Mouse (Mus musculus): ENCODE measurements around the gene Syne3. TPM values are rescaled to one million over a fixed set of nuclear protein-coding genes. Genes with fewer than 3 reads are reported as not detected.
A peak's percentile ranks its signal among the peaks of the same experiment; 100 is the strongest.

Gene Syne3
- polyA plus RNA-seq, 1 experiment from 2014 or later, result 0.29 TPM

DNA sequence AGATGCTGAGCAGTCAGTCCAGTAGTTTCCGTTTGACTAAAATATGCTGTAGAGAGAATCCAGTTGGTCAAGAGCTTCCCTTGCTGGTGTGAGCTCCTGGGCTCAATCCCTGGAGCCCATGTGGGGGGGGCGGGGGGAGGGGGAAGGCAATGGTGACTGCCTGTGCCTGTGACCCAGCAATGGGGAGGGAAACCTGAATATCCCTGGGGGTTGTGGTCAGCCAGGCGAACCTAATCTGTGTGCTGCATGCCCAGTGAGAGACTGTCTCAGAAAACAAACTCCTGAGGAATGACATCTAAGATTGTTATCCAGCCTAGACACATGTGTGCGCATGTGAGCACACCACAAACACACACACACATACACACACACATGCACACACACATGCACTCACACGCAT lies 100.6 kb downstream of the Syne3 start:
- H3K36me3 ChIP-seq (ENCODE audit: insufficient read depth), result no peaks in the 10 kb centered on the region
- no peaks in the 10 kb centered on the region for H3K9me3 ChIP-seq (ENCODE audit: low read depth, low read length)
- H3K27ac ChIP-seq (ENCODE audit: low read depth), result no peak overlapping the region
- no peak overlapping the region for H3K4me3 ChIP-seq (ENCODE audit: low read depth, low read length)
- H3K27me3 ChIP-seq (ENCODE audit: insufficient read depth, low read length), result no peaks in the 10 kb centered on the region
- ATAC-seq (ENCODE audit: insufficient read depth) (no peak), DNase-seq (no peak)
- no peak overlapping the region for H3K9ac ChIP-seq
- TF ChIP-seq CTCF (IDR thresholded peaks at IDR 0.05; ENCODE audit: low read depth), result no peak
- H3K4me2 ChIP-seq, result no peak overlapping the region
- WGBS, result 56% methylated on average over 5 of the region's 5 CpGs
- 0 out of 2 replicates have a peak, but pooled peaks cover 5% of the 10 kb centered on the region for H3K4me1 ChIP-seq (ENCODE audit: insufficient read depth)

DNA sequence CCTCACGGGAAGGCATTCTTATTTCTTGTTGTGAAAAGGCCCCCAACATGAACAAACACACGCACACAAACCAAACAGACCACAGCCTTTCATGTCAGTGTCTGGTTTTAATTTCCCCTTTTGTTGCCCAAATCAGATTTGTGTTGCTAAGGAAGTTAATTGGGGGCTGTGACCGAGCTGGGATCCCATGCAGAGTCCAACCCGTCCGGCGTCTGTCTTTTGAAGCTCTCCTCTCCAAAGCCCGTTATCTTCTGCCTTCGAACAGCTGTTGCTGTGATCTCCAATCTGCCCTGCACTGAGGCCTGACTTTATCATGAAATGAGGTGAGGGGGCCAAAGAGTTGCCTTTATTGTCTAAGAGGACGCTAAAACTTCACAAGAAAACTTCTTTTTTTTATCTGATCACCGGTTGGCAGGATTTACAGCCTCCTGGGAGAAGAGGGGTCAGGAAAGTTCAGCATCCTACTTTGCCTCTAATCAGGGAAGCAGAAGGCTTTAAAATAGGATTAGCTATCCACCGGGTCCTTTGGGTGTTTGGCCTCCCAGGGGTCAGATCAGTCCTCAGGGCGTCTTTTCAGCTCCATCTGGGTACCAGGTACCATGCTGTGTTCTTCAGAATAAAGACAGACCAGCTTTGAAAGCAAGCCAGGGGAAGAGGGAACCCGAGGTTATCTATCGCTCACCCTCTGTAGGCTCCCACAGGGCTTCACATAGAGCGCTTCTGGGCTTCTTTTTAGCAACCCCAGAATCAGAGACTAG lies 101.4 kb downstream of the Syne3 start:
- no peak for ATAC-seq (ENCODE audit: insufficient read depth)
- no peaks in the 10 kb centered on the region for H3K27me3 ChIP-seq (ENCODE audit: insufficient read depth, low read length)
- DNase-seq, result no peak
- 0 out of 2 replicates have a peak, but pooled peaks cover 5% of the 10 kb centered on the region for H3K4me1 ChIP-seq (ENCODE audit: insufficient read depth)
- no peak for TF ChIP-seq CTCF (IDR thresholded peaks at IDR 0.05; ENCODE audit: low read depth)
- H3K9ac ChIP-seq, result no peak overlapping the region
- no peak overlapping the region for H3K27ac ChIP-seq (ENCODE audit: low read depth)
- no peak overlapping the region for H3K4me2 ChIP-seq
- no peaks in the 10 kb centered on the region for H3K36me3 ChIP-seq (ENCODE audit: insufficient read depth)
- WGBS, result 17% methylated on average over 15 of the region's 15 CpGs
- no peak overlapping the region for H3K4me3 ChIP-seq (ENCODE audit: low read depth, low read length)
- no peaks in the 10 kb centered on the region for H3K9me3 ChIP-seq (ENCODE audit: low read depth, low read length)

DNA sequence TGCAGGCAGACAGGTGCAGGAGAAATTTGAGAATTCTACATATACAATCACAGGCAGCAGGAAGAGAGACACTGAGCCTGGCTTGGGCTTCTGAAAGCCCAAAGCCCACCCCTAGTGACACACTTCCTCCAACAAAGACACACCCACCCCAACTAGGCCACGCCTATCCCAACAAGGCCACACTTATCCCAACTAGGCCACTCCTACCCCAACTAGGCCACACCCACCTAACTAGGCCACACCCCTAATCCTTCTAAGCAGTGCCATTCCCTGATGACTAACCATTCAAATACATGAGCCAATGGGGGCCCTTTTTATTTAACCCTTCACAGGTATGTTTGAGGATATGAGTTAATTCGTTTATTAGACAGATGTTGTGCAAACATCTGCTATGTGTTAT lies 102.5 kb downstream of the Syne3 start:
- H3K9me3 ChIP-seq (ENCODE audit: low read depth, low read length), result no peaks in the 10 kb centered on the region

DNA sequence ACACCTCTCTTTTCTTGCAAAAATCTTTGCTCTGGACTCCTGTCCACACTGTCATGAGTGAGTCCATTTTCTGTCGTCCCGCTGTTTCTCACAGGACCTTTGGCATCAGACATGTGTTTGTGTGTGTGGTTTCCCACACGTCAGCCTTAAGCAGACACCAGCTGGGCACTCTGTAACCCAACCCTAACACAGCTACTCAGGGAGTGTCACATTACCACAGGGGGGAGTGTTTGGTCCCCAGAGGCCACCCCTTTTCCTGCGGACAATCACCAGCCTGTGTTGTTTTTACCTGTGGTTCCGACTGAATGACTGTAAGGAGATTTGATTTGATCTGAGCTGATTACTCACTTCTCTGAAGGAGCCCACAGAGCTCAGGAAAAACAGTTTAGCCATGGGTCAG lies 105.5 kb downstream of the Syne3 start:
- no peaks in the 10 kb centered on the region for H3K36me3 ChIP-seq (ENCODE audit: insufficient read depth)
- peak; percentile 64 for ATAC-seq (ENCODE audit: insufficient read depth)
- peak; percentile 31 for DNase-seq

More for the DNA sequence above, 102.5 kb downstream of the Syne3 start:
- H3K9ac ChIP-seq, result no peak overlapping the region
- H3K36me3 ChIP-seq (ENCODE audit: insufficient read depth), result no peaks in the 10 kb centered on the region
- no peak for TF ChIP-seq CTCF (IDR thresholded peaks at IDR 0.05; ENCODE audit: low read depth)
- 89% methylated on average over 2 of the region's 2 CpGs for WGBS
- H3K4me3 ChIP-seq (ENCODE audit: low read depth, low read length), result no peak overlapping the region
- no peaks in the 10 kb centered on the region for H3K27me3 ChIP-seq (ENCODE audit: insufficient read depth, low read length)
- H3K27ac ChIP-seq (ENCODE audit: low read depth), result no peak overlapping the region
- DNase-seq (no peak), ATAC-seq (ENCODE audit: insufficient read depth) (no peak)
- 0 out of 2 replicates have a peak, but pooled peaks cover 5% of the 10 kb centered on the region for H3K4me1 ChIP-seq (ENCODE audit: insufficient read depth)
- H3K4me2 ChIP-seq, result no peak overlapping the region

DNA sequence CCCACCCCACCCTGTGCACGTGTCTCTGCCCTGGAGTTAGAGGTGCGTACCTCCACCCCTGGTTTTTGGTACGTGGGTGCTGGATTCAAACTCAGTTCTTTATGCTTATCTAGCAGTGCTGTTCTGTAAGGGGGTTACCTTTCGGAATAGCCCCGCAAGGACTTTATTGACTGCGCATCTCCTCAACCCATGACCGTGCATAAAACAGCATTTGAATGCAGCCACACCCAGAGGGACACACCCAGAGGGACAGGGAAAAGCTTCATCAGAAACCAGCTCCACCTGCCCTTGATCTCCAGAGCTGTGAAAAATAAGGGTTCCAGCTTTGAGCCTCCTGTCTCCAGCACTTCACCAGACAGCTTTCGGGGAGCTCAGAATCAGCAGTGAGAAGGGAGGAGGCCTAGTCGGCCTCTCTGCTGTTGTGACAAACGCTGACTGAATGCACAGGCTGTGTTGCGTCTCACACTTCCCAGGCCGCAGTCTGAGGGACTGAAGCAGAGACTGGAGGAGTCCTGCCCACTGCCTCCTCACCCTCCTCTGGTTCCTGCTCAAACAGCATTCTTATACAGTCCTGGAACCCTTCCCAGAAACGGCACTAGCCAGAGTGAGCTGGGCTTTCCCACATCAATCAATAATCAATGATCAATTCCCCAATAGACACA lies 107.1 kb downstream of the Syne3 start:
- H3K9me3 ChIP-seq (ENCODE audit: low read depth, low read length), result no peaks in the 10 kb centered on the region
- H3K4me3 ChIP-seq (ENCODE audit: low read depth, low read length), result no peak overlapping the region
- DNase-seq (no peak), ATAC-seq (ENCODE audit: insufficient read depth) (no peak)
- no peak for TF ChIP-seq CTCF (IDR thresholded peaks at IDR 0.05; ENCODE audit: low read depth)
- H3K4me1 ChIP-seq (ENCODE audit: insufficient read depth), result no peaks in the 10 kb centered on the region; the same call in 1 of the 2 replicates
- H3K36me3 ChIP-seq (ENCODE audit: insufficient read depth), result no peaks in the 10 kb centered on the region
- no peak overlapping the region for H3K27ac ChIP-seq (ENCODE audit: low read depth)
- H3K4me2 ChIP-seq, result no peak overlapping the region
- no peak overlapping the region for H3K9ac ChIP-seq
- no peaks in the 10 kb centered on the region for H3K27me3 ChIP-seq (ENCODE audit: insufficient read depth, low read length)
- WGBS, result 70% methylated on average over 13 of the region's 13 CpGs

More for the DNA sequence above, 105.5 kb downstream of the Syne3 start:
- no peak overlapping the region for H3K27ac ChIP-seq (ENCODE audit: low read depth)
- H3K4me3 ChIP-seq (ENCODE audit: low read depth, low read length), result no peak overlapping the region
- H3K9ac ChIP-seq, result no peak overlapping the region
- H3K4me2 ChIP-seq, result no peak overlapping the region
- no peaks in the 10 kb centered on the region for H3K27me3 ChIP-seq (ENCODE audit: insufficient read depth, low read length)
- H3K4me1 ChIP-seq (ENCODE audit: insufficient read depth), result peaks cover 5% of the 10 kb centered on the region; the same call in 1 of the 2 replicates
- no peaks in the 10 kb centered on the region for H3K9me3 ChIP-seq (ENCODE audit: low read depth, low read length)
- 7% methylated on average over 5 of the region's 5 CpGs for WGBS
- TF ChIP-seq CTCF (IDR thresholded peaks at IDR 0.05; ENCODE audit: low read depth), result no peak

DNA sequence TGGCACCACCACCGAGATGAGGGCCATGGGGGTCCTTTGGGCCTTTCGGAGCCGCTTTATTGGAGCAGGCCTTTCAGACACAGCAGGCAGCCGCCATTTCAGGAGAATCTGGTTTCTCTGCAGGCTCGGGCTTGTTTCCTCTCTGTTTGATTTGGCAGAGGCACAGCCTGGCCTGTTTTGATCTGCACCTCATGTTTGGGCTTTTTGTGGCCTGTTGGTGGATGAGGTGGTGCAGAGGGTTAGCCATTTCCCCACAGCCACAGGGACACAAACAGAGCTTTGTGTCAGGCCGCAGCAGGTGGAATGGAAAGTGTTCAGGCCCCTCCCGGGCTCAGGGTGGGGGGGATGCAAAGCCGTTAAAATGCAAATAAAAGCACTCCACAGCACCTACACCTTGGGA lies 108.3 kb downstream of the Syne3 start:
- H3K27ac ChIP-seq (ENCODE audit: low read depth), result no peak overlapping the region
- DNase-seq, result peak; percentile 18
- no peaks in the 10 kb centered on the region for H3K27me3 ChIP-seq (ENCODE audit: insufficient read depth, low read length)
- no peak for ATAC-seq (ENCODE audit: insufficient read depth)
- H3K4me3 ChIP-seq (ENCODE audit: low read depth, low read length), result no peak overlapping the region
- 58% methylated on average over 8 of the region's 8 CpGs for WGBS
- H3K4me2 ChIP-seq, result no peak overlapping the region
- no peaks in the 10 kb centered on the region for H3K9me3 ChIP-seq (ENCODE audit: low read depth, low read length)
- no peaks in the 10 kb centered on the region for H3K36me3 ChIP-seq (ENCODE audit: insufficient read depth)
- no peak for TF ChIP-seq CTCF (IDR thresholded peaks at IDR 0.05; ENCODE audit: low read depth)
- no peaks in the 10 kb centered on the region; the same call in 1 of the 2 replicates for H3K4me1 ChIP-seq (ENCODE audit: insufficient read depth)
- H3K9ac ChIP-seq, result no peak overlapping the region

DNA sequence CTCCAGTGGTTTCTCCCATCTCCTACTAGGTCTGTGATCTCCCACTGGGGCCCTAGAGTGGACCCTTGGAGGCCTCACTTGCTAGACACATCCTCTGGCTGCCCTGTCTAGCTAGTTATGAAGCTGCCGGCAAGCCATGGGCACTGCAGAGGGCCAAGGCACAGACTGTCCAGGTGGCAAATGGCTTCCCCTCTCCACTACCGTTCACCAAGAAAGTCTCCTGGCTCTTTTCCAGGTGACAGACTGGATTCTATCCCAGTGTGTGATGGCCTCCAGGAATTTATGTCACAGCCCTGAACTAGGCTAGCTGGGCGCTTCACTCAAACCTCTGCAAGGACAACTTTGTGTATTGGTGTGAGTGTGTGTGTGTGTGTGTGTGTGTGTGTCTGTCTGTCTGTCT lies 109.8 kb downstream of the Syne3 start:
- no peak for TF ChIP-seq CTCF (IDR thresholded peaks at IDR 0.05; ENCODE audit: low read depth)
- ATAC-seq (ENCODE audit: insufficient read depth) (no peak), DNase-seq (peak; percentile 35)
- no peaks in the 10 kb centered on the region for H3K36me3 ChIP-seq (ENCODE audit: insufficient read depth)
- no peaks in the 10 kb centered on the region; the same call in 1 of the 2 replicates for H3K4me1 ChIP-seq (ENCODE audit: insufficient read depth)
- no peak overlapping the region for H3K4me2 ChIP-seq
- no peaks in the 10 kb centered on the region for H3K9me3 ChIP-seq (ENCODE audit: low read depth, low read length)
- H3K9ac ChIP-seq, result no peak overlapping the region
- no peak overlapping the region for H3K4me3 ChIP-seq (ENCODE audit: low read depth, low read length)
- H3K27ac ChIP-seq (ENCODE audit: low read depth), result no peak overlapping the region
- no peaks in the 10 kb centered on the region for H3K27me3 ChIP-seq (ENCODE audit: insufficient read depth, low read length)
- whole genome bisulfite sequencing, result 50% methylated on average over 3 of the region's 3 CpGs

Data from lung, embryonic 14.5 days (tissue).